Mouse (Mus musculus) ovary, adult 18-20 months (tissue): Measurements from ENCODE around the gene 5430427O19Rik.

Source experiments
- DNase-seq: peaks from one replicate; pipeline ENCODE4 v3.0.0; 2022; ENCODE audit warnings: low spot score, mixed read lengths

Gene 5430427O19Rik

GRCm38 (mm10) chrX:85869914-85870483 is at the start of gene 5430427O19Rik:
Gene 5430427O19Rik (plus strand): TSS chrX:85870354.
- no peak for DNase-seq

GRCm38 (mm10) chrX:85827719-85828453 is 42.3 kb upstream of the 5430427O19Rik start:
- DNase-seq: no peak

- no peak for DNase-seq
Measured at GRCm38 (mm10) chrX:85829000-85829399, 41.2 kb upstream of the 5430427O19Rik start.

GRCm38 (mm10) chrX:85839174-85839573 is 31.0 kb upstream of the 5430427O19Rik start:
- no peak for DNase-seq

GRCm38 (mm10) chrX:85855938-85856337 is 14.2 kb upstream of the 5430427O19Rik start:
- no peak for DNase-seq

- DNase-seq: no peak
Measured at GRCm38 (mm10) chrX:85857169-85857568, 13.0 kb upstream of the 5430427O19Rik start.

GRCm38 (mm10) chrX:85868079-85868478 is 2.1 kb upstream of the 5430427O19Rik start:
- DNase-seq: no peak

- no peak for DNase-seq
Measured at GRCm38 (mm10) chrX:85871371-85872056, 1.4 kb downstream of the 5430427O19Rik start.

- no peak for DNase-seq
Measured at GRCm38 (mm10) chrX:85874367-85874766, 4.2 kb downstream of the 5430427O19Rik start.

- no peak for DNase-seq
Measured at GRCm38 (mm10) chrX:85875951-85876350, 5.8 kb downstream of the 5430427O19Rik start.

- no peak for DNase-seq
Measured at GRCm38 (mm10) chrX:85877747-85878146, 7.6 kb downstream of the 5430427O19Rik start.

GRCm38 (mm10) chrX:85878293-85878692 is 8.1 kb downstream of the 5430427O19Rik start:
- no peak for DNase-seq

- DNase-seq: no peak
Measured at GRCm38 (mm10) chrX:85879198-85879977, 9.2 kb downstream of the 5430427O19Rik start.

GRCm38 (mm10) chrX:85886651-85887050 is 16.5 kb downstream of the 5430427O19Rik start:
- DNase-seq: no peak

- no peak for DNase-seq
Measured at GRCm38 (mm10) chrX:85901195-85901594, 31.0 kb downstream of the 5430427O19Rik start.

- no peak for DNase-seq
Measured at GRCm38 (mm10) chrX:85919034-85919433, 48.9 kb downstream of the 5430427O19Rik start.

- no peak for DNase-seq
Measured at GRCm38 (mm10) chrX:85932991-85933390, 62.8 kb downstream of the 5430427O19Rik start.
